Mouse (Mus musculus) left cerebral cortex, adult 8-10 months (tissue): Measurements from ENCODE around the gene Zfp319. TPM values are rescaled to one million over a fixed set of nuclear protein-coding genes. Genes with fewer than 3 reads are reported as not detected.
A peak's percentile ranks its signal among the peaks of the same experiment; 100 is the strongest.
"Not testable (repeated sequence)": the region's sequence is repeated elsewhere in the genome, so short reads cannot be mapped to it uniquely, and the experiment has no call there.

Experiments used
- DNase-seq, 2 experiments: peaks; one replicate each; pipeline ENCODE4 v3.0.0; 2022; ENCODE audit warnings: low spot score in 2 of 2
- total RNA-seq, 4 experiments: library from RNA; stranded (reverse); gene quantifications; 2 replicates each; pipeline ENCODE4 v1.2.4; 2022

Gene Zfp319
- 10 to 100 TPM; 14.7 to 16.3 (median 15.3) TPM for total RNA-seq

DNA sequence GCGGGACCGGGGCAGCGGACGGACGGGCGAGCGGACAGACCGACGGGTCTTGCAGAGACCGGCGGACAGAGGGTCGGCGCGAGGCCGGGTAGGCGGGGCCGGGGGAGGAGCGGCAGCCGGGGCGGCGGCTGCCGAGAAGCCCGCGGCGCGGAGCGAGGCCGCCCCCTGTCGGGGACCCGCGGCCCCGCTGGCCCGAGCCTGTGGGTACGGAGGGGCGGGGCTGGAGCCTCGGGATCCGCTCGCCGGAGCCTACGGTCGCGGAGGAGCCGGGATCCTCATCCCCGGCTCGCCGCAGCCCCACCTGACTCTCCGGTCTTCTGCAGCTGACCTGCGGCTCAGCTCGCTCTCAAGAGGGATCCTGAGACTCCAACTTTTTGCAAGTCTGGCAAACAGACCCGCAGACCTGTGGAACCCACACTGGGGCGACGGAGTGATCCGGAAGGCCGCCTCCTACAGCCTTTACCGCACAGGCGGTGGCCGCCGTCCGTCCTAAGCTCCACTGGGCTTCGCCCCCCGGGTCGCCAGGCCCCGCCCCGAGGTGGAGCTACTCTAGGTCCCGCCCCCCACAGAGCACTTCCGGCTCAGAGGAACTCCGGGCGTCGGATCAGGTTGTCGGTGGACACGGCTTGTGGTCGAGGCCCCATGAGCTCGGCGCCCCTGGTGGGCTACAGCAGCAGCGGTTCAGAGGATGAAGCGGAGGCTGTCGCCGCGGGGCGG, at the start of gene Zfp319, which contains the start of gene Usb1:
Zfp319 (minus strand) TSS at position 231 of the 717 bp plus-strand sequence.
Usb1 (plus strand) TSS at position 565 of the 717 bp plus-strand sequence.
- peak; percentile 87 to 91 for DNase-seq

DNA sequence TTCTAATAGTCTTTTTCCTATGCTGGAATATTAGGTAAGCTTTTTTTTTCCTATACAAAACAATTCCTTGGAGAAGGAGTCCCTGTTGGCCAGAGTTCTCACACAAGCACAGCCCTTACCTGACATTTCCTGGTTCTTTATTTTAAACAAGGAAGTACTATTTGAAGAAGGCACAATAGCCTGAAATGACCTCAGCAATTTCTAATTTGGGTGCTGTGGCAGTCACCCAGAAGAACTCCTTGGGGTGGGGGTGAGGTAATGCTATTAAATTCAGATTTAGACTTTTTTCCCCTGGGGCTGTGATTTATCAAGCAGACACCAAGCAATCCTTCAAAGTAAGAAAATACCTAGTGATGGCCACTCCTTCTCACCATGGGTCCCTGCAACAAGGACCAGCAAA, 49.2 kb upstream of the Zfp319 start:
- no peak for DNase-seq

DNA sequence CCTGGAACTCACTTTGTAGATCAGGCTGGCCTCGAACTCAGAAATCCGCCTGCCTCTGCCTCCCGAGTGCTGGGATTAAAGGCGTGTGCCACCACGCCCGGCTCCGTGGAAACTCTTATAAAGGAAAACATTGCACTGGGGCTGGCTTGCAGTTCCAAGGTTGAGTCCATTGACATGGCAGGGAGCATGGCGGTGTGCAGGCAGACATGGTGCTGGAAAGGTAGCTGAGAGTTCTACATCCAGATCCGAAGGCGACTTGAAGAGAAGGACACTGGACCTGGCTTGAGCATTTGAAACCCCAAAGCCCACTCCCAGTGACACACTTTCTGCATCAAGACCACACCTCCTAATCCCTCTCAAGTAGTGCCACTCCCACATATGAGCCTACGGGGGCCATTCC, 47.2 kb upstream of the Zfp319 start:
- not testable (repeated sequence) for DNase-seq

DNA sequence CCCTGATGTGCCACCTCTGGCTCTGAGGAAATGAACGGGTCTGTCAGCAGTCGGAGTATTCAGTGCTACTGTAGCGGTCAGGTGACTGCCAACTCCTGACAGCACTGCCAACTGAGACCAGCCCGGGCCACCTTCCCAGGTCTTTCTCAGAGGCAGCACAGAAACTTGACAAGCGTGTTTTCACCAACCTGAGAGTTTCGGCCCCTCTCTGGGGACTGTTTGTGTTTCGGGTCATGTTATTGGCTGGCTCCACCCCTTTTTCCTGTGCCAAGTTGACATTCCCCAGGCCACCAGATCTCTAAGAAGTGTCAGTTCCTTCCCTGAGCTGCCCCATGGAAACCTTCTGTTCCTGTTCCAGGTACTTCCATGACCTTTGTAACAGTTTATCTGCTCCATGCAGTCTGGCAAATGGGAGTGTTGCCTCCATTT, 46.1 kb upstream of the Zfp319 start:
- no peak for DNase-seq

DNA sequence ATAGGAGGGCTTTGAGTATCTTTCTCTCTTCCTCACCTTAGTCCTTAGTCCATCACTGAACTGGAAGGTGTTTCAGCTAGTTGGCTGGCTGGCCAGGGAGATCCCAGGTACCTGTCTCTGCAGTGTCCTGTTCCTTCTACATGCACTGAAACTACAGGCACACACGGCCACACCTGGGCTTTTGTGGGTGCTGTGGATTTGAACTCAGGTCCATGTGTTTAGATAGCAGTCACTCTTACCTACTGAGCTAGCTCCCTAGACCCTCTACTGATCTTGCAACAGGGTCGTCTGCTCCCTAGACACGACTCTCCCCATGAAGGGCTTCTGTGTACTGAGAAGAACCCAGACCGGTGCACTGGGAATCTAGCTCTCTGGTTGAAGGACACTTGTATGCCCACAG, 45.4 kb upstream of the Zfp319 start:
- DNase-seq: no peak

DNA sequence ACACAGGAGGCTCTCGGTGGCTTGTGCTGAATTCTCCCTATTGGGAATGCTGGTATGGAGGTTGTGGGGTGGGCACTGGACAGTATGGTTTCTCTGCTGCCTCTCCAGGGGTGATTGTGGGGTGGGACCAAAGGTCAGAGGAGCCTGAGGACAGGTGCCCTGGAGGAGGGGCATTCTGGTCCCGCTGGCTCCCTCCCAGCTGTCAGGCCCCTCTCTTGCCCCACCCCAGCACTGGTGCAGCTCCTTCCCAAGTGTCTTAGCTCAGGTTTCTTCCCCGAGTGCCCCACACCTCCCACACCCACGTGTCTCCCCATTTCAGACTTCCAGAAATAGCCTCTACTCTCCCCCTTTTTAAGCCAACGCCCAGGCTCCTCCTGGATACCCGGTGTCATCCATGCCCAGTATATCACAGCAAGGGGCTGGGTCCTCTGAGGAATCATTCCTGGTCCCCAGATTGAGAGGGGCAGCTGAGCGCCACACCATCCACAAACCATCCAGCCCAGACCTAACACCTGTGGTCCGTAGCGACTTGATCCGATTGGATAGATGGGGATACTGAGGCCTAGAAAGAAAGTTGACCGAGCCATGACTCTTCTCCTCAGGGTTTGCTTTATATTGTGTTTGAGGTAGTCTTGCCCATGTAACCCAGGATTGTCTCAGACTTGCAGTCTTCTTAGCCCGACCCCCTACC, 44.7 kb upstream of the Zfp319 start:
- no peak for DNase-seq

DNA sequence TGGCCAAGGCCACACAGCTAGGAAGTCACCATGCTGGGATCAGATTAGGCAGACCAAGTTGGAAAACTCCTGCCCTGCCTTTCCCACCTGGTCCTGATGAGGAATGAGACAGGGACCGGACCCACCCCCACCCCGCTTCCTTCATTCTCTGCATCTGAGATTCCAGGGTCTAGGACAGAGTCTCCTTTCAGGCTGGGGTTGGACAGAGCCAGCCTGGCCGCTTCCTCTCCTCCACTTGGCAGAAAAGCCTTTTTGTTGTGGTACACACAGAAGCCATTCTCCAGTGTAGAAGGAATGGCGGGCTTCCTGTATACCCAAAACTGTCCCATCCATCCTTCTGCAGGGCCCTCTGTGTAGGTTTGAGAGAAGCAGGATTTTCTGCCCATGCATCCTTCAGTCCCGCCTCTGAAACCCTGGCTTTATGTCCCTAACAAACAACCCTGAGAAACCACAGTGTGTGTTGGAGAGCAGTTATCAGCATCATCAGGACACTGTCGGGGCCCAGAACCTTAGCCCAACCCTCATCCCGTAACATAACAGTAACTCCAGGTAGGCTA, 43.7 kb upstream of the Zfp319 start:
- DNase-seq: no peak

DNA sequence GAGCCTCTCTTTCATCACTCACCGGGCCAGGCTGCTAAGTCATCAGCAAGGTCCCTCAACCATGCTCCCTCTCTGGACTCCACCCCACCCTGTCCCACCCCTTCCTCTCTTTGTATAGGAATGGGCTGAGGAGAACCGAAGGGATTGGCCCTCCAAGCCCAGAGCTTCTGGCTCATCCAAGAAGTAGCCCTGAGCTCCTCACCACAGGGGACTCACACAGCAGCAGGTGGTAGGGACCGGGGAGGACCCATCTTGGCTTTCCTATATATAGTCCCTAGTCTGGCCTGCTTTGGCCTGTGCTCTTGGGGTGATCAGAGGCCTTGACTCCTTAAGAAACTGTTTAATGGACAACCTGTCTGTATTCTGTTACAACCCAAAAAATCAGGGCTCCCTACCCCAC, 42.7 kb upstream of the Zfp319 start:
- DNase-seq: no peak

DNA sequence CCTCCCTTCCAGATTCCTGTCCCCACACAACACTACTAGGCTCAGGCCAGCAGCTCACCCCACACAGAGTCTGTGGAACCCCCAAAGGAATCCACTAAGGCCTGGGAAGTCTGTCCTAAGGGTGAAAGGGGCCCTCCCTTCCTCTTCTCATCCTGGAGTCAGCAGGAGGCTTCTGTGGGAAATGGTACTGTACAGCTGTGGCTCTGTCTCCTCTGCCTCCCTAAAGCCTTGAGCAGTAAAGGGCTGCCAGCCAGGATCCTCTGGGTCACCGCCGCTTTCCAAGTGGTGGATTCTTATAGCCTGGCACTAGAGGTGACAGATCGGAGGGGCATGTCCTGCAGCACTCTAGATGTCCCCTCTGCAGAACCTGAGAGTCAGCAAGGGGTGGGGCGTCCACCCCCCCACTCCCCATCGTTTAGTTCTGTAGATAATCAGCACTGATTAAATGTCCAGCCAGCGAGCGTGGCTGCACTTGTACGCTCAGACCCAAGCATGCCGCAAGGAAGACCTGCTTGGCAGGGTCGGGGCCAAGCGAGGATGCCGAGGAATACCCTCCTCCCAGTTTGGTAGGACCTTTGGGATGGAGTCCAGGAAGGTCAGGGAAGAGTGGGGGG, 41.7 kb upstream of the Zfp319 start:
- DNase-seq: no peak

DNA sequence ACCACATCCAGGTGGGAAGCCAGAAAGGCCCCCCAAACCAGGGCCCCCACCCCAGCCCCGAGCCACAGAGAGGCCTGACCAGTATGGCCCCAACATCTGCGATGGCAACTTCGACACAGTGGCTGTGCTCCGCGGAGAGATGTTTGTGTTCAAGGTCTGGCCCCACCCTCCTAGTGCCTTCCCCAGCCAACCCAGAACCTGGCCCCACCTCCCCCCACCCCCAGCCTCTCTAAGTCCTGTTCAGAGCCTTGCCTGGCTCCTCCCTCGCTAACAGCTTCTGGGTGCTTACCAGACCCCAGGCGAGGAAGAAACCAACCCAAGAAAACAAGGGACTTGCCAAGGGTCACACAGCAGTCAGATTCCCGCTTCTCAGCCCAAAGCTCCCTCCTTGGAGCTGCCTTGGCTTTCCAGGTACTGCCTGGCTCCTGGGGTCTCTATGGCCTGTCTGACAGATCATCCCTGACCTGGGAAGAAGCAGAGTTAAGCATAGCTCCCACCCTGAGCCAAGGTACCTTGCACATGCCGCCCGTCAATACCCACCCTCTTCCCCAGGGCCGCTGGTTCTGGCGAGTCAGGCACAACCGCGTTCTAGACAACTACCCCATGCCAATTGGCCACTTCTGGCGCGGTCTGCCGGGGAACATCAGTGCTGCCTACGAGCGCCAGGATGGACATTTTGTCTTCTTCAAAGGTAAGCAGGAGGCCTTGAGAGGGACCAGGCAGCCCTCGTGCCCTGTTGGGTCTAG, 38.0 kb upstream of the Zfp319 start:
- no peak for DNase-seq

DNA sequence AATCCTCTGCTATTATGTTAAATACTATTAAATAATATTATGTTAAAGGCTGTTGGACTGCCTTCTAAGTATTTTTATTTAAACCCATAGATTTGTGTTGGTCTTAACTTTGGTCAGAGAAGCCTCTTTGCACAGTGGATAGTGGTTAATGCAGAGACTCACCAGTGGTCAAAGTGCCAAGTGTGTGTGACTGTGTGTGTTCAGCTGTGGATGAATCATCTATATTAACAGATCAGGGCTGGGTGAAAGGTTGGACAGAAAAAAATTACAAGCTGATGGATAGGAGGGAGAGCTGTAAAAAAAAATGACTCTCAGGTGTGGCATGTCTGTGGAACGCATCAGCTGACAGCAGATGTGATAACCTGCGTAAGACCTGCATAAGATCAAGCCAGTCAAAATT, 32.1 kb upstream of the Zfp319 start:
- DNase-seq: no peak

DNA sequence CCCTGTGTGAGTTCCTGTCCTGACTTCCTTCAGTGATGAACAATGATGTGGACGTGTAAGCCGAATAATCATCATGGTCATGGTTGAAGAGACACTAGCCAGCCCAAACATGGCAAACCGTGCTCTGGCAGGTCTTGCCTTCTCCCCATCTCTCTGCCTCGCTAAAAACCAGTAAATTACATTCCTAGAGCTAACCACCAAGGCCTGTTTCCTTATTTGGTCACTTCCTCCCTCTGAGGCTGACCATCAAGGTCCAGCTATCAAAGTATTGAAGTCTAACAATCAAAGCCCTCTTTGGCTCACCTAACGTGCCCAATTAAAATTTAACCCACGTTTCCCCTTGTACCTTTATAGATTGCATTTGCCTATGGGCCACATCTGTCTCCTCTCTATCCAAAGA, 30.5 kb upstream of the Zfp319 start:
- no peak for DNase-seq

DNA sequence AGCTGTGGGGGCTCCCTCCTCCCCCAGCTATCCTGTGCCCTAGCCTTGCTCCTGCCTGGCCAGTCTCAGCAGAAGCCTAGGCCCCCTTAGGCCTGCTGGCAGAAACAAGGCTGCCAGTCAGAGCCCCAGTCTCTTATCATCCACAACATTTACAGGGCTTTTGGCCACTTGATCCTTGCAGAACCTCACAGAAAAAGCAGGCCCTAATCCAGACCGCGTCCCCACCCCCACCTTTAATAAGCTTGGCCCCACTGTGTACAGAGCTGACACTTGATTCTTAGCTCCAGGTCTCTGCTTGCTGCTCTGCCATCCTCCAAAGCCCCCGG, 29.2 kb upstream of the Zfp319 start:
- no peak for DNase-seq

DNA sequence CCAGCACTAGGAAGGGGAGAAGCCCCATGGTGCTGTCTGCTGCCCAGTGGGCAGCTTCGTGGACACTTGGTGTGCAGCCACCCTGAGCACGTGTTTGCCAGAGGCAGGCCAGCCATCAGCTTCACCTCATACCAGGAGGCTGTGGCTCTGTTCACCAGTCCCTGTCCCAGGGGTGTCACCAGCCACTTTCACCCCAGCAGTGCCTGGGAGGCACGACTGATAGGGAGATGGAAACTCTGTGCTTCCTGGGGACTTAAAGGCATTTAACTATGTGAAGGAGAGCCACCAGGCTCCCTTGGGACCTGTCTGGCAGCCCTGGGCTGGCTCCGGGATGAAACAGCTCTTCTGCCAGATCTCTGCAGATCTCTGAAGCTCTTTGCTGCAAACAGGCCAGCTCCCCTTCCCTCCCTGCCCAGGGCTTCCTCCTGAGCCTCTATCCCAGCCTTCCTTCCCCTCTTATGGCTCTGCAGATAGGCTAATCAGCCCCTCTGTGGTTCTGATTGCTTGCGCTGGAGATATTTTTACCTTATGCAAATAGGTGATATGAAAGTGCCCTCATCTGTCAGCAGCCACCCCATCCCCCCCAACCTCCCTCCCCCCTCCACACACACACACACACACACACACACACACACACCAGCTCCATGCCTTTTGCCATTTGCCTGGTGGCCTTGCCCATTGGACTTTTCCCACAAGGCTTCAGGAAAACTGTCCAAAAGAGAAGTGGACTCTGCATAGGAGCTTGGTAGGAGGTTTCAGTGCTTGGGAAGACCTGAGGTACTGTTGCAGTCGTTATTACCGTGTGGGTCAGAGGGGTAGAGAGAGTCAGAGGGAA, 28.6 kb upstream of the Zfp319 start:
- no peak for DNase-seq

DNA sequence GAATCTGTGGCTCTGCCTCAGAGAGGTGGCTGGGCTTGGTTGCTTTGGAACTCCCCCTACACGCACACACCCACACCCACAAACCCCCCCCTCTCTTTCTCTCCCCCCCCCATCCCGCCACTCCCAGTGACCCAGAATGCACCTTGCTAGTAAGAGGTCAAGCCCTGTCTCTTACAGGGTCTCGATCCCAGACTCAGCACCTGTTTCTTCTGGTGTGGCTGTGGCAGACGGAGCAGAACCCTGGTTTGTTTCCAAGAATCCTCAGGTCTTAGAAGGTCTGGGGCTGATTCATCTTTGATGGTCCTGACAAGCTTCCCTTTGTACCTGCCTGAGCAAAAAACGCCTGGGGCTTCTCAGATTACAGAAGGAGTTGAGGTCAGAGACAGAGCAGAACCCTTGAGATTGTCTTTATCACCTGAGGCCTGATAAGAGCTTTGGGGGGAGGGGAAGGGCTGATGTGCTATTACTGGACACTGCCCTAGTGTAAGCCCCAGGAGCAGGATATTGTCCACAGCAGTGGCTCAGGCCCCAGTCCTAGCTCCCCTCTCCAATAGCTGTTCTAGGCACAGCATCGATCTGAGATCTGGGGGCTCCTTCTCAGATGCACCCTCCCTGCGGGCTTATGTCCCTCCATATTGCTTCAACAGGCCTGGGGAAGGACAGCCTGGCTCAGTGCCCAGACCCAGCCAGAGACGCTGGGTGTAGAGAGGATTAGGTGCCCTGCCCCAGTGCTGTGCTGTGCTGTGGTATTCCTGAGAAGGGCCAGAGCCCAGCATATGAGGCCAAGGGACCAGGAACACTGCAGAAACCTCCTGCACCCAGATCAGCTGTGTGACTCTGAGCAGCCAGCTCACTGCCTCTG, 27.0 kb upstream of the Zfp319 start:
- no peak for DNase-seq

DNA sequence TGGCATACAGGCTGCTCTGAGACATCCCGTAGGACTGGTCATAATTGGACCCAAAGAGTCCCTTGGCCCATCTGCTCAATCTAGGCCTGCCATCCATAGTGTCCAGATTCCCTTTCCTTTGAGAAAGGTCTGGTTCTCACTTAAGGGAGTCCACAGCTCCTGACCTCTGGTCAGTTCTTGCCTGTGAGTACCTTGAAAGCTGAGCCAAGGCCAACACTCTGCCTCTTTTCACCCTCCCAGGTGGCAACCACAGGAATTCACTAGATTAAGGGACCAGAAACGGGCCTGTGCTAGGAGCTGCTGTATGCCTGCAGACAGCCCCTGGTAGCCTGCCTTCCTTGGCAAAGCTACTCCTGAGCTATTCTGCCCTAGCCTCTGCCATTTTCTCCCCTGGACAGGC, 22.9 kb upstream of the Zfp319 start:
- DNase-seq: no peak

DNA sequence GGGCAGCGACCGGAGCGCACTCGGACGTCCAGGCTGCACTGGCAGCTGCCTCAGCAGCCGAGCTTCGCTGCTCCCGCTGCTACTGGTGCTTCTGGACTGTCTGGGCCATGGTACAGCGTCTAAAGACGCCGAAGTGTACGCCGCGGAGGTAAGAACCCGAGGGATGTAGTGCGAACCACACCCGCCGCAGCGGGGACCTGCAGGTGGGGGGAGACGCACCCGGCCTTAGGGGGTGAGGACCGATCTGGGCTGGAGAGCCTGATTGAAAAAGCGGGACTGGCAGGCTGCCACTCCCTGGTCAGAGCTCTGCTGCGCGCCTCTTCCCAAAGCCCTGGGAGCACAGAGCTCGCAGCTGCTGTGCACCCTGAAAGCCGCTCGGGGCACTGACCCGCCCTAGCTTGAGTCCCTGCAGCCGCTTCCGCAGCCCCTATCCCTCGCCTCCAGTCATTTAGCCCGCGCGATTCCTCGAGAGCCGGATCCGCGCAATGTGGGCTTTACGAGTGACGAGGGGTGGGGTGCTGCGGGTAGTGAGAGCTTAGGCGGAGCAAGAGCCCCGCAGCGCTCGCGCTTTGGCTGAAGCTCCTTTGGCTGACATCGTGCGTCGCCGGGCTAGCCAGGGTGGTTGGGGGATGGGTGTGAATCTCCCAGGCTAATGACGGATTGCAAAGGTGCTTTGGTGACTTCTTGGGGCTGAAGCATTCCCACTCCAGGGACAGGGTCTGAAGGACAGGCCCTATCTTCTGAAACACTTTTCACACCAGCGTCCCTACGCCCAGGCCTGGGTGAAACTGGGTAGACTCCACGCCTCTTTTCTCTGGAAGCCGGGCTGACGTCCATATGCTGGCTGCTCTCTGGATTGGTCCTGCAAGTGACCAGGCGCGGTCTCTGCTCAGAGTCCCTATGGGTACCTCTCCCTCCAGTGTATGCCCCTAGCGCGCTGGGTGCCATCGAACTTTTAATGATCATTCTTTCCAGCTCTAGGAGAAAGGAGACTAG, 21.4 kb upstream of the Zfp319 start:
- DNase-seq: no peak

DNA sequence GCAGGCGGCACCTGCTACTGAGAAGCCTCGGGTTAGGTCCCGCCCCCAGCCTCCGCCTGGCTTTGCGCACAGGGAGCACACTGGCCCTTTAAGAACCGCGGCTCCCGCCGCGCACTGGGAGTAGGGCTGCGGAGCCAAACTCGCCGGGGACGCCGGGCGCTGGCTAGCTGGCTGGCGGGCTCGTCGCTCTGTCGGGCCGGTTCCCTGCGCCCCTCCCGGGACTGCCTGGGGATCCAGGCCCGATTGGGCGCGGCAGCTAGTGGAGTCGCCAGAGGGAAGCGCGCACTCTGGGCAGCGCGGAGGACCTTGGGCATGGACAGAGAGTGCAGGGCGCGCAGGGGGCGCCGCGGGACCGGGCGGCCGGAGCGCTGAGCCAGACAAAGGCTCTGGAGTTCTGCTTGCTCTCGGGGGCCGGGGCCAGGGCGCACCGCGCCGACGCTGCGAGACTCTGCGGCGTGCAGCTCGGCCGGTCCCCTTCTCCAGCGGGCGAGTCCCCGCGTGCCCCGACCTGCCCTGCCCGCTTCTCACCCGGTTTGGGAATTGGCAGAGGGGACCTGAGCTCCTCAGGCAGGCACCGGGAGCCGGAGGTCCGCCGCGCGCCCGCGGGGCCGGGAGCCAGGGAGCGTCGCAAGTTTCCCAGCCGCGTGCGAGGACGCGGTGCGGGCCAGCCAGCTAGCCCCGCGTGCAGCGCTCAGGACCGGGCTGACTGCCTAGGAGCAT, 20.6 kb upstream of the Zfp319 start, which contains the start of gene Mmp15:
Mmp15 (plus strand) TSS at position 118 of the 720 bp plus-strand sequence.
- DNase-seq: no peak
